Mouse (Mus musculus) gastrocnemius, postnatal 25 days (tissue): ENCODE measurements at regions not wholly inside any gene's neighbourhood (a gene's known extent, or its start where the extent isn't known, plus 50 kb on each side); places are given as distances from the start of the nearest gene placed in this dataset.

Experiments
- DNase-seq: peaks from one replicate; pipeline ENCODE4 v3.0.0; 2022

- DNase-seq = no peak
Observed at GRCm38 (mm10) chr4:84222805-84223335, 452.2 kb downstream of the Bnc2 start.

GRCm38 (mm10) chr4:84224556-84224955, 450.5 kb downstream of the Bnc2 start:
- no peak for DNase-seq
